Mouse (Mus musculus) stomach, postnatal 0 days (tissue): ENCODE measurements around the gene Gpr179. TPM values are rescaled to one million over a fixed set of nuclear protein-coding genes. Genes with fewer than 3 reads are reported as not detected.
A peak's percentile ranks its signal among the peaks of the same experiment; 100 is the strongest.

ENCODE experiments used
- ATAC-seq: fragments of 200-750 bp; cut with Nextera tagmentation; 2 replicates; pipeline ENCODE4 v1.8.0; 2017; ENCODE audit not compliant: low FRiP score, low TSS enrichment
- DNase-seq: peaks from one replicate; pipeline ENCODE4 v3.0.0-alpha.2; 2016; ENCODE audit warnings: low spot score
- H3K27ac ChIP-seq: fragments of 300-500 bp; sonication (generic); replicated peaks from 2 replicates; pipeline ENCODE4 v1.5.1; 2014; ENCODE audit warnings: mild to moderate bottlenecking, control low read depth
- H3K27me3 ChIP-seq: fragments of 300-500 bp; sonication (generic); 2 replicates; pipeline ENCODE4 v1.6.1; 2014; ENCODE audit warnings: low read length; ENCODE audit not compliant: control insufficient read depth, insufficient read depth
- H3K36me3 ChIP-seq: fragments of 300-500 bp; sonication (generic); 2 replicates; pipeline ENCODE4 v1.6.1; 2014; ENCODE audit warnings: low read length, mixed read lengths; ENCODE audit not compliant: control insufficient read depth, insufficient read depth
- H3K4me1 ChIP-seq: fragments of 300-500 bp; sonication (generic); replicated peaks from 2 replicates; pipeline ENCODE4 v1.6.1; 2014; ENCODE audit warnings: antibody characterized with exemption; ENCODE audit not compliant: control insufficient read depth, insufficient read depth
- H3K4me2 ChIP-seq: fragments of 300-500 bp; sonication (generic); replicated peaks from 2 replicates; pipeline ENCODE4 v1.6.1; 2014; ENCODE audit warnings: low read depth, mild to moderate bottlenecking, control low read depth, moderate library complexity
- H3K4me3 ChIP-seq: fragments of 300-500 bp; sonication (generic); 2 replicates; pipeline ENCODE4 v1.5.1; 2014; ENCODE audit warnings: low read depth, low read length, control low read depth
- H3K9ac ChIP-seq: fragments of 300-500 bp; sonication (generic); 2 replicates; pipeline ENCODE4 v1.6.1; 2014; ENCODE audit warnings: mild to moderate bottlenecking, low read length, control low read depth, mixed read lengths
- H3K9me3 ChIP-seq: fragments of 300-500 bp; sonication (generic); 2 replicates; pipeline ENCODE4 v1.6.1; 2016; ENCODE audit warnings: low read length; ENCODE audit not compliant: control insufficient read depth
- CTCF ChIP-seq: IDR thresholded peaks from 2 replicates; pipeline ENCODE4 v1.5.1; 2016; ENCODE audit warnings: antibody characterized with exemption, low read depth, mild to moderate bottlenecking, moderate library complexity
- EP300 ChIP-seq: optimal IDR thresholded peaks from 2 replicates; pipeline ENCODE3; 2016; ENCODE audit warnings: antibody characterized with exemption
- WGBS: fragments of 180-500 bp; shearing (Covaris S2); extraction: QIAGEN DNeasy Blood & Tissue Kit; methylation state at CpG from one replicate; pipeline ENCODE4 v1.1.7; 2014; 5-methylcytosine and 5-hydroxymethylcytosine counted together
- polyA plus RNA-seq: library from polyadenylated mRNA; unstranded; fragments of >200 nt; fragmentation: Nextera tagmentation; extraction: Ambion mirVana; gene quantifications from 2 replicates; pipeline ENCODE4 v1.2.1, GENCODE M21; 2015

Gene Gpr179
- polyA plus RNA-seq, 1 experiment from 2014 or later: 0.23 TPM

GRCm38 (mm10) chr11:97343175-97343574 is 8.7 kb downstream of the Gpr179 start:
- no peak overlapping the region for H3K9ac ChIP-seq
- TF ChIP-seq EP300: no peak
- no peak for TF ChIP-seq CTCF
- no peaks in the 10 kb centered on the region for H3K27me3 ChIP-seq
- H3K4me2 ChIP-seq: peak overlapping the region; percentile 31; the same call in 1 of the 2 replicates
- no peak overlapping the region for H3K27ac ChIP-seq
- no peak overlapping the region for H3K4me3 ChIP-seq
- no peak for DNase-seq
- ATAC-seq: peak; percentile 17; the same call in 1 of the 2 replicates
- H3K9me3 ChIP-seq: no peaks in the 10 kb centered on the region
- 29% methylated on average over 8 of the region's 8 CpGs for WGBS
- H3K36me3 ChIP-seq: no peaks in the 10 kb centered on the region
- no peaks in the 10 kb centered on the region for H3K4me1 ChIP-seq

- Histone ChIP-seq H3K9me3 (no peaks in the 10 kb centered on the region), H3K4me3 (no peak overlapping the region), H3K9ac (peak overlapping the region; percentile 52), H3K4me2 (peak overlapping the region; percentile 47), H3K4me1 (no peaks in the 10 kb centered on the region), H3K36me3 (no peaks in the 10 kb centered on the region), H3K27me3 (no peaks in the 10 kb centered on the region), H3K27ac (peak overlapping the region; percentile 78)
- peak; percentile 78 for DNase-seq
- 24% methylated on average over 17 of the region's 17 CpGs for WGBS
- no peak for TF ChIP-seq EP300
- TF ChIP-seq CTCF: no peak
- ATAC-seq: peak; percentile 13; the same call in 1 of the 2 replicates
Observed at GRCm38 (mm10) chr11:97338977-97339315, 12.9 kb downstream of the Gpr179 start.

- Histone ChIP-seq H3K27me3 (no peaks in the 10 kb centered on the region), H3K4me3 (no peak overlapping the region), H3K9ac (peak overlapping the region; percentile 52), H3K27ac (peak overlapping the region; percentile 78), H3K4me1 (no peaks in the 10 kb centered on the region), H3K9me3 (no peaks in the 10 kb centered on the region), H3K36me3 (no peaks in the 10 kb centered on the region), H3K4me2 (peak overlapping the region; percentile 47)
- 30% methylated on average over 21 of the region's 21 CpGs for WGBS
- peak; percentile 58; the same call in 1 of the 2 replicates for ATAC-seq
- TF ChIP-seq EP300 (no peak), CTCF (no peak)
- peak; percentile 56 for DNase-seq
Observed at GRCm38 (mm10) chr11:97338302-97338976, 13.4 kb downstream of the Gpr179 start.

GRCm38 (mm10) chr11:97337363-97337762 is 14.5 kb downstream of the Gpr179 start:
- H3K4me3 ChIP-seq: no peak overlapping the region
- H3K27ac ChIP-seq: no peak overlapping the region
- H3K4me1 ChIP-seq: no peaks in the 10 kb centered on the region
- H3K4me2 ChIP-seq: no peak overlapping the region
- H3K9ac ChIP-seq: no peak overlapping the region
- 83% methylated on average over 12 of the region's 12 CpGs for WGBS
- TF ChIP-seq CTCF (peak; percentile 55), EP300 (no peak)
- no peaks in the 10 kb centered on the region for H3K27me3 ChIP-seq
- DNase-seq: peak; percentile 65
- no peaks in the 10 kb centered on the region for H3K9me3 ChIP-seq
- H3K36me3 ChIP-seq: no peaks in the 10 kb centered on the region
- ATAC-seq: peak; percentile 68

GRCm38 (mm10) chr11:97336751-97337345 is 15.0 kb downstream of the Gpr179 start:
- Histone ChIP-seq H3K9ac (no peak overlapping the region), H3K9me3 (no peaks in the 10 kb centered on the region), H3K4me3 (no peak overlapping the region), H3K36me3 (no peaks in the 10 kb centered on the region), H3K27me3 (no peaks in the 10 kb centered on the region), H3K4me2 (no peak overlapping the region), H3K27ac (no peak overlapping the region), H3K4me1 (no peaks in the 10 kb centered on the region)
- ATAC-seq (no peak), DNase-seq (no peak)
- no peak for TF ChIP-seq CTCF
- no peak for TF ChIP-seq EP300
- 60% methylated on average over 14 of the region's 14 CpGs for whole genome bisulfite sequencing

GRCm38 (mm10) chr11:97336238-97336637 is 15.6 kb downstream of the Gpr179 start:
- WGBS: 55% methylated on average over 6 of the region's 6 CpGs

More at GRCm38 (mm10) chr11:97336238-97336637, 15.6 kb downstream of the Gpr179 start:
- Histone ChIP-seq H3K4me3 (no peak overlapping the region), H3K36me3 (no peaks in the 10 kb centered on the region), H3K9me3 (no peaks in the 10 kb centered on the region), H3K9ac (no peak overlapping the region), H3K27me3 (no peaks in the 10 kb centered on the region), H3K4me1 (no peaks in the 10 kb centered on the region), H3K27ac (no peak overlapping the region), H3K4me2 (no peak overlapping the region)
- DNase-seq: no peak
- no peak for ATAC-seq
- TF ChIP-seq EP300 (no peak), CTCF (no peak)
